32 mouse cellular contexts compared by ENCODE assay signal in the genomic region with DNA sequence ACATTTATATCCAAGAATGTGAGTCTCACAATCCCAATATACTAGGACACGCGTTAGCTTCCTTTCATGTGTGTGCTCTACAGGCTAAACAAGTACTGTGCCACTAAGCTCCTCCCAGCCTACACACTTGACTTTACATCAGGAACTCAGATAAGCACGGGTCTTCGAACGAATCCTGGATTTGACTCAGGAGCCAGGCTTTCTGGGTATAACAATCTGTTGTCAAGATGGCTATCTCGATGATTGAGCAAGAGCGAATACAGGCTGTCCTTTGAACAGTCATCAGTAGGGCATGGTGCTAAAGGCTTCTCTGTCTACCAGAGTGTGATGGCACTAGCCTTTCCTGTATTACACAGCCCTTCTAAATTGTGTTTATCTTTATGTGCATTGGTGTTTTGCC. TPM values are rescaled to one million over a fixed set of nuclear protein-coding genes. Genes with fewer than 3 reads are reported as not detected.
DNase-seq lines count a peak whose midpoint lies in the region; ATAC-seq and TF ChIP-seq lines count a peak whose summit lies in the region.
"Had no signal": no experiment of that assay in that cellular context is flagged by ENCODE, and none has a peak within 500 bp of the region (broad histone marks: within the 10 kb centered on the region; RNA-seq: fewer than 3 reads in every experiment).

No protein-coding gene starts in this region.

- H3K4me3 ChIP-seq in MEL (ENCODE audit: control insufficient read depth in 1 of 2, insufficient read depth in 1 of 2, low read depth in 2 of 2, low read length in 2 of 2), result no peak overlapping the region
- no peak overlapping the region for H3K4me3 ChIP-seq in intestine, embryonic 16.5 days (ENCODE audit: low read length)
- H3K4me3 ChIP-seq in liver, embryonic 16.5 days (ENCODE audit: low read depth, low read length), result no peak overlapping the region
- H3K4me3 ChIP-seq in hindbrain, embryonic 10.5 days, result no peak overlapping the region
- H3K4me3 ChIP-seq: embryonic facial prominence, embryonic 12.5 days; hindbrain, embryonic 12.5 days had no signal

- H3K4me2 ChIP-seq in intestine, embryonic 16.5 days (ENCODE audit: low read depth, low read length), result no peak overlapping the region
- H3K4me2 ChIP-seq in liver, embryonic 16.5 days (ENCODE audit: low read depth, low read length), result no peak overlapping the region
- H3K4me2 ChIP-seq: embryonic facial prominence, embryonic 12.5 days; hindbrain, embryonic 12.5 days had no signal

- DNase-seq in 416B (ENCODE audit: low read depth), result peak; percentile 88
- DNase-seq in MEL (ENCODE audit: low read depth, low spot score), result peak; percentile 64
- DNase-seq in adrenal gland, postnatal 10 days, result no peak
- DNase-seq in heart, postnatal 14 days, result no peak
- DNase-seq in hindbrain, embryonic 10.5 days (ENCODE audit: low spot score), result no peak
- DNase-seq in left cerebral cortex, adult 8-10 months (ENCODE audit: low spot score in 2 of 2), result no peak
- DNase-seq: adrenal gland, postnatal 14 days; cerebellum, adult 11 months; cerebellum, adult 9-10 months; embryo, embryonic 11 days; forebrain, postnatal 0 days; gastrocnemius, postnatal 10 days; kidney, adult 11 months; kidney, postnatal 36 days; lung, adult 18-20 months; lung, postnatal 14 days; midbrain, embryonic 14.5 days; right cerebral cortex, postnatal 25 days; spleen, adult 18-20 months; thymus, adult 2 months; thymus, postnatal 36 days had no signal

- H3K27ac ChIP-seq in MEL (ENCODE audit: control insufficient read depth, low read depth, low read length), result no peak overlapping the region
- peak overlapping the region; percentile 61 for H3K27ac ChIP-seq in intestine, embryonic 16.5 days (ENCODE audit: low read length)
- H3K27ac ChIP-seq in liver, embryonic 16.5 days (ENCODE audit: low read length), result 0 out of 2 replicates have a peak overlapping the region, but pooled peaks have one; percentile 6
- H3K27ac ChIP-seq in hindbrain, embryonic 10.5 days, result no peak overlapping the region
- H3K27ac ChIP-seq: embryonic facial prominence, embryonic 12.5 days; hindbrain, embryonic 12.5 days; hindbrain, postnatal 0 days had no signal

- H3K4me1 ChIP-seq in MEL (ENCODE audit: control insufficient read depth in 1 of 2, insufficient read depth in 2 of 2, low read length in 2 of 2), result peaks cover 6 to 17% of the 10 kb centered on the region in 2 experiments; a peak in 3 of 4 replicates
- H3K4me1 ChIP-seq in intestine, embryonic 16.5 days (ENCODE audit: control insufficient read depth, insufficient read depth, low read length), result peaks cover 5% of the 10 kb centered on the region; the same call in 1 of the 2 replicates
- H3K4me1 ChIP-seq in liver, embryonic 16.5 days (ENCODE audit: control insufficient read depth, low read depth, low read length), result peaks cover 16% of the 10 kb centered on the region
- peaks cover 6% of the 10 kb centered on the region; the same call in 1 of the 2 replicates for H3K4me1 ChIP-seq in hindbrain, embryonic 10.5 days (replicated peaks)
- H3K4me1 ChIP-seq: hindbrain, embryonic 12.5 days had no signal

- no peak for TF ChIP-seq RAD21 in MEL (IDR thresholded peaks at IDR 0.05; ENCODE audit: low read depth, low read length)

- no peak overlapping the region for H3K9ac ChIP-seq in MEL (ENCODE audit: control insufficient read depth, low read depth, low read length, poor library complexity, severe bottlenecking)
- no peak overlapping the region for H3K9ac ChIP-seq in intestine, embryonic 16.5 days (ENCODE audit: low read depth, low read length)
- H3K9ac ChIP-seq in liver, embryonic 16.5 days (ENCODE audit: low read depth, low read length), result no peak overlapping the region
- H3K9ac ChIP-seq: embryonic facial prominence, embryonic 12.5 days; forebrain, postnatal 0 days; hindbrain, embryonic 12.5 days had no signal

- H3K27me3 ChIP-seq in MEL (ENCODE audit: control insufficient read depth in 1 of 2, insufficient read depth in 2 of 2, low read length in 2 of 2), result no peaks in the 10 kb centered on the region
- no peaks in the 10 kb centered on the region for H3K27me3 ChIP-seq in intestine, embryonic 16.5 days (replicated peaks; ENCODE audit: control insufficient read depth, insufficient read depth, low read length)
- no peaks in the 10 kb centered on the region for H3K27me3 ChIP-seq in liver, embryonic 16.5 days (ENCODE audit: control insufficient read depth, insufficient read depth, low read depth, low read length)
- no peaks in the 10 kb centered on the region for H3K27me3 ChIP-seq in hindbrain, embryonic 10.5 days (ENCODE audit: insufficient read depth, poor library complexity, severe bottlenecking)
- H3K27me3 ChIP-seq: CH12.LX; embryonic facial prominence, embryonic 12.5 days; hindbrain, embryonic 12.5 days had no signal

- no peak for TF ChIP-seq POLR2A in MEL (IDR thresholded peaks at IDR 0.05; ENCODE audit: control insufficient read depth in 1 of 2, insufficient read depth in 1 of 2, low read depth in 1 of 2, low read length in 2 of 2, poor library complexity in 1 of 2)

- intact Hi-C loops in heart, postnatal 14 days (cut with DNase I), result no loop called here

- peaks cover 13 to 19% of the 10 kb centered on the region in 2 experiments for H3K36me3 ChIP-seq in MEL (ENCODE audit: control insufficient read depth in 1 of 2, insufficient read depth in 2 of 2, low read length in 2 of 2)
- peaks cover 9% of the 10 kb centered on the region; the same call in 1 of the 2 replicates for H3K36me3 ChIP-seq in intestine, embryonic 16.5 days (ENCODE audit: control insufficient read depth, insufficient read depth, low read length)
- no peaks in the 10 kb centered on the region for H3K36me3 ChIP-seq in liver, embryonic 16.5 days (ENCODE audit: control insufficient read depth, insufficient read depth)
- H3K36me3 ChIP-seq in hindbrain, embryonic 10.5 days, result peaks cover 52% of the 10 kb centered on the region

- no peaks in the 10 kb centered on the region for H3K79me2 ChIP-seq in MEL (ENCODE audit: control insufficient read depth, insufficient read depth, low read length, poor library complexity)

- no peaks in the 10 kb centered on the region for H3K9me3 ChIP-seq in MEL (replicated peaks; ENCODE audit: insufficient read depth, low read length)
- H3K9me3 ChIP-seq in intestine, embryonic 16.5 days (ENCODE audit: control insufficient read depth, low read length), result no peaks in the 10 kb centered on the region
- no peaks in the 10 kb centered on the region for H3K9me3 ChIP-seq in liver, embryonic 16.5 days (replicated peaks; ENCODE audit: control insufficient read depth, low read length)
- no peaks in the 10 kb centered on the region for H3K9me3 ChIP-seq in hindbrain, embryonic 10.5 days
- H3K9me3 ChIP-seq: embryonic facial prominence, embryonic 12.5 days; hindbrain, embryonic 12.5 days had no signal

- ATAC-seq in intestine, embryonic 16.5 days, result peak; percentile 89
- peak; percentile 53 for ATAC-seq in liver, embryonic 16.5 days (ENCODE audit: low read depth)
- ATAC-seq: forebrain, postnatal 0 days; hindbrain, postnatal 0 days had no signal

- no peak for TF ChIP-seq CTCF in MEL (IDR thresholded peaks at IDR 0.05 in 2 of 3, conservative IDR thresholded peaks at IDR 0.05 in 1 of 3; ENCODE audit: control insufficient read depth in 1 of 3, insufficient read depth in 1 of 3, low read depth in 2 of 3, low read length in 3 of 3, poor library complexity in 1 of 3, severe bottlenecking in 1 of 3)

- TF ChIP-seq EP300 in MEL (IDR thresholded peaks at IDR 0.05; ENCODE audit: low read depth in 1 of 2, low read length in 2 of 2), result 0 out of 4 replicates have a peak, but pooled peaks of 1 of the 2 experiments have one; percentile 7

- 72% methylated on average over 7 of the region's 7 CpGs for WGBS in intestine, embryonic 16.5 days
- WGBS in liver, embryonic 16.5 days (ENCODE audit: insufficient replicate concordance), result 52% methylated on average over 7 of the region's 7 CpGs
- 92% methylated on average over 7 of the region's 7 CpGs for WGBS in hindbrain, embryonic 10.5 days

RNA-seq across cellular contexts. Expression of gene Anxa9, which starts 9.0 kb away (rescaled TPM):
- total RNA-seq in MEL (2012; rRNA removed), result 7.7 and 7.8 TPM in 2 replicates
- 10 to 100 TPM in 1 of 2 experiments, not detected in 1; 33.9 TPM for polyA plus RNA-seq in MEL (2012; ENCODE audit: insufficient read depth in 1 of 2, insufficient read length in 2 of 2, low read depth in 1 of 2, low replicate concordance in 2 of 2, missing spikeins in 1 of 2)
- polyA plus RNA-seq in intestine, embryonic 16.5 days (2015; fragmentation: Nextera tagmentation; extraction: Ambion mirVana), result 1.9 and 2.0 TPM in 2 replicates
- polyA plus RNA-seq in liver, embryonic 16.5 days (2015; fragmentation: Nextera tagmentation; extraction: Ambion mirVana), result 2.2 and 2.5 TPM in 2 replicates
- 1 to 10 TPM; 1.1 to 1.3 TPM for total RNA-seq in adrenal gland, postnatal 10 days (2021)
- under 1 TPM; 0.38 to 0.76 TPM for total RNA-seq in heart, postnatal 14 days (2021)
- 2.0 and 2.1 TPM in 2 replicates for polyA plus RNA-seq in hindbrain, embryonic 10.5 days (2016; fragmentation: Nextera tagmentation; extraction: Ambion mirVana)
- total RNA-seq in left cerebral cortex, adult 8-10 months (2022), result 1 to 10 TPM in 2 of 4 experiments, under 1 TPM in 2; 0.33 to 1.6 (median 0.93) TPM

RNA-seq across cellular contexts. Expression of gene Prune1, which starts 16.1 kb away (rescaled TPM):
- total RNA-seq in MEL (2012; rRNA removed), result 28.5 and 32.4 TPM in 2 replicates
- polyA plus RNA-seq in MEL (2012; ENCODE audit: insufficient read depth in 1 of 2, insufficient read length in 2 of 2, low read depth in 1 of 2, low replicate concordance in 2 of 2, missing spikeins in 1 of 2), result 10 to 100 TPM in 1 of 2 experiments, not detected in 1; 51.8 TPM
- polyA plus RNA-seq in intestine, embryonic 16.5 days (2015; fragmentation: Nextera tagmentation; extraction: Ambion mirVana), result 15.0 and 16.1 TPM in 2 replicates
- polyA plus RNA-seq in liver, embryonic 16.5 days (2015; fragmentation: Nextera tagmentation; extraction: Ambion mirVana), result 8.8 and 9.5 TPM in 2 replicates
- total RNA-seq in adrenal gland, postnatal 10 days (2021), result 10 to 100 TPM; 22.2 to 27.9 TPM
- 10 to 100 TPM; 19.8 to 20.4 TPM for total RNA-seq in heart, postnatal 14 days (2021)
- 28.2 and 28.6 TPM in 2 replicates for polyA plus RNA-seq in hindbrain, embryonic 10.5 days (2016; fragmentation: Nextera tagmentation; extraction: Ambion mirVana)
- 10 to 100 TPM; 24.0 to 27.2 (median 25.2) TPM for total RNA-seq in left cerebral cortex, adult 8-10 months (2022)

RNA-seq across cellular contexts. Expression of gene Cers2, which starts 16.6 kb away (rescaled TPM):
- total RNA-seq in MEL (2012; rRNA removed), result 240 and 307 TPM in 2 replicates
- 100 to 1,000 TPM; 134 to 357 TPM for polyA plus RNA-seq in MEL (2012; ENCODE audit: insufficient read depth in 1 of 2, insufficient read length in 2 of 2, low read depth in 1 of 2, low replicate concordance in 2 of 2, missing spikeins in 1 of 2)
- polyA plus RNA-seq in intestine, embryonic 16.5 days (2015; fragmentation: Nextera tagmentation; extraction: Ambion mirVana), result 165 and 168 TPM in 2 replicates
- polyA plus RNA-seq in liver, embryonic 16.5 days (2015; fragmentation: Nextera tagmentation; extraction: Ambion mirVana), result 111 and 117 TPM in 2 replicates
- 100 to 1,000 TPM; 138 to 147 TPM for total RNA-seq in adrenal gland, postnatal 10 days (2021)
- 10 to 100 TPM; 47.4 to 47.6 TPM for total RNA-seq in heart, postnatal 14 days (2021)
- 116 and 123 TPM in 2 replicates for polyA plus RNA-seq in hindbrain, embryonic 10.5 days (2016; fragmentation: Nextera tagmentation; extraction: Ambion mirVana)
- 10 to 100 TPM; 51.9 to 63.7 (median 56.1) TPM for total RNA-seq in left cerebral cortex, adult 8-10 months (2022)

RNA-seq across cellular contexts. Expression of gene Mindy1, which starts 16.9 kb away (rescaled TPM):
- 203 and 265 TPM in 2 replicates for total RNA-seq in MEL (2012; rRNA removed)
- polyA plus RNA-seq in MEL (2012; ENCODE audit: insufficient read depth in 1 of 2, insufficient read length in 2 of 2, low read depth in 1 of 2, low replicate concordance in 2 of 2, missing spikeins in 1 of 2), result 100 to 1,000 TPM in 1 of 2 experiments, not detected in 1; 234 TPM
- polyA plus RNA-seq in intestine, embryonic 16.5 days (2015; fragmentation: Nextera tagmentation; extraction: Ambion mirVana), result 39.8 and 41.4 TPM in 2 replicates
- polyA plus RNA-seq in liver, embryonic 16.5 days (2015; fragmentation: Nextera tagmentation; extraction: Ambion mirVana), result 21.5 and 23.2 TPM in 2 replicates
- total RNA-seq in adrenal gland, postnatal 10 days (2021), result 10 to 100 TPM; 71.2 to 78.1 TPM
- total RNA-seq in heart, postnatal 14 days (2021), result 10 to 100 TPM; 22.3 to 25.8 TPM
- 33.9 and 44.1 TPM in 2 replicates for polyA plus RNA-seq in hindbrain, embryonic 10.5 days (2016; fragmentation: Nextera tagmentation; extraction: Ambion mirVana)
- 10 to 100 TPM; 20.7 to 24.3 (median 22.4) TPM for total RNA-seq in left cerebral cortex, adult 8-10 months (2022)

RNA-seq across cellular contexts. Expression of gene Bnipl, which starts 47.0 kb away (rescaled TPM):
- total RNA-seq in MEL (2012; rRNA removed), result 0.19 and 0.20 TPM in 2 replicates
- polyA plus RNA-seq in MEL (2012; ENCODE audit: insufficient read depth in 1 of 2, insufficient read length in 2 of 2, low read depth in 1 of 2, low replicate concordance in 2 of 2, missing spikeins in 1 of 2), result under 1 TPM in 1 of 2 experiments, not detected in 1; 0.43 TPM
- polyA plus RNA-seq in intestine, embryonic 16.5 days (2015; fragmentation: Nextera tagmentation; extraction: Ambion mirVana), result 0.51 and 0.72 TPM in 2 replicates
- polyA plus RNA-seq in liver, embryonic 16.5 days (2015; fragmentation: Nextera tagmentation; extraction: Ambion mirVana), result not detected in 2 replicates
- total RNA-seq in adrenal gland, postnatal 10 days (2021), result under 1 TPM in 1 of 2 experiments, not detected in 1; 0.42 TPM
- total RNA-seq in heart, postnatal 14 days (2021), result under 1 TPM in 1 of 2 experiments, not detected in 1; 0.32 TPM
- polyA plus RNA-seq in hindbrain, embryonic 10.5 days (2016; fragmentation: Nextera tagmentation; extraction: Ambion mirVana), result 0.60 and 0.63 TPM in 2 replicates
- under 1 TPM in 3 of 4 experiments, not detected in 1; 0.37 to 0.72 (median 0.67) TPM for total RNA-seq in left cerebral cortex, adult 8-10 months (2022)
- total RNA-seq: CH12.LX; gastrocnemius, postnatal 10 days; granulocyte monocyte progenitor cell, adult 5-6 weeks; heart, postnatal 25 days; hindbrain, postnatal 0 days; monocyte, adult 5-6 weeks; neutrophil, adult 5-6 weeks had no signal
- polyA plus RNA-seq: forebrain, postnatal 0 days; heart, embryonic 14.5 days; hindbrain, postnatal 0 days; midbrain, embryonic 14.5 days had no signal

Comparison
In these comparisons a context has a peak if more than half of its experiments do, and no peak if none do; other contexts are left out.
1. DNase-seq: peak in 416B (single experiment) and MEL (single experiment); none in adrenal gland, postnatal 10 days (single experiment), heart, postnatal 14 days (0 of 2), hindbrain, embryonic 10.5 days (single experiment) and left cerebral cortex, adult 8-10 months (0 of 2).
2. H3K27ac ChIP-seq: peak in intestine, embryonic 16.5 days (single experiment) and liver, embryonic 16.5 days (single experiment); none in MEL (single experiment) and hindbrain, embryonic 10.5 days (single experiment).